Mouse (Mus musculus) brain, embryonic 18.5 days (tissue): ENCODE measurements around the gene Ak2.

Experiments
- DNase-seq: peaks from one replicate; pipeline ENCODE4 v3.0.0-alpha.2; 2012; ENCODE audit warnings: low read depth, low spot score

The Ak2 gene

GRCm38 (mm10) chr4:129048501-129049305 is 56.9 kb downstream of the Ak2 start:
- DNase-seq, result peak; percentile 87

GRCm38 (mm10) chr4:129049306-129050011 is 57.7 kb downstream of the Ak2 start:
- no peak for DNase-seq

- no peak for DNase-seq
These were observed 58.6 kb downstream of the Ak2 start for GRCm38 (mm10) chr4:129050365-129050764.

- no peak for DNase-seq
These were observed 59.2 kb downstream of the Ak2 start for GRCm38 (mm10) chr4:129050901-129051417.

- no peak for DNase-seq
These were observed 59.9 kb downstream of the Ak2 start for GRCm38 (mm10) chr4:129051461-129052183.

- no peak for DNase-seq
These were observed 63.0 kb downstream of the Ak2 start for GRCm38 (mm10) chr4:129054757-129055156.

- no peak for DNase-seq
These were observed 63.8 kb downstream of the Ak2 start for GRCm38 (mm10) chr4:129055562-129055961.

GRCm38 (mm10) chr4:129057533-129058206 is 65.9 kb downstream of the Ak2 start:
- peak; percentile 91 for DNase-seq

- no peak for DNase-seq
These were observed 66.7 kb downstream of the Ak2 start, which contains the start of gene Rnf19b for GRCm38 (mm10) chr4:129058207-129059092. TSS of gene Rnf19b (plus strand) at chr4:129058271.

- no peak for DNase-seq
These were observed 67.4 kb downstream of the Ak2 start for GRCm38 (mm10) chr4:129059125-129059551.

- no peak for DNase-seq
These were observed 68.2 kb downstream of the Ak2 start for GRCm38 (mm10) chr4:129059922-129060321.
